Mouse (Mus musculus): Measurements from ENCODE around the gene Gm20736. TPM values are rescaled to one million over a fixed set of nuclear protein-coding genes. Genes with fewer than 3 reads are reported as not detected.
"Not testable (repeated sequence)": the region's sequence is repeated elsewhere in the genome, so short reads cannot be mapped to it uniquely, and the experiment has no call there.

The Gm20736 gene
- polyA plus RNA-seq (2012; rRNA removed), result not detected in 2 replicates

GRCm38 (mm10) chrY:65377390-65377789 is at the start of gene Gm20736:
Gene Gm20736 (plus strand): TSS chrY:65377690.
- DNase-seq (ENCODE audit: low read depth), result not testable (repeated sequence)

Other genes starting within 250 kb of the Gm20736 start
- gene Gm20924, start 170.2 kb upstream of the Gm20736 start, polyA plus RNA-seq (2012; rRNA removed), result not detected in 2 replicates